Mouse (Mus musculus): ENCODE data around the gene S100a5.

S100a5 gene

DNA sequence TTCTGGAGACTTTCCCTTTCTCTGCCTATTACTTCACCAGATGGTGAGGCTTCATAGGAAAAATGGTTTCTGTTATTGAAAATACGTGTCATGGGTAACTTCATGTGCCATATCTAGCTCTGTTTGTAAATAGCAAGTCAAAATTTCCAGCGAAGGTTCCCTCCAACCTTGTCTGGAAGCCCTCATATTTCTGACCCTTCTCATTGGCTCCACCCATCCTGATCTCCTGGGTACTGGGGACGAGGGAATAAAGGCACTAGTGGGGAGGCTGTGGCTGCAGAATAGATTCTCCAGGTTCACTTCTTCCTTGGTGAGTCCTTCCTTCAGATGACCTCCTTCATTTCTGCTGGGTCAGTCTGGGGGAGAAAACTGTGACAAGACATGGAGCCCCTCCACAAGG lies at the start of gene S100a5:
S100a5 (plus strand) TSS at position 301 of the 400 bp plus-strand sequence.
- no peak for DNase-seq (ENCODE audit: low spot score)

DNA sequence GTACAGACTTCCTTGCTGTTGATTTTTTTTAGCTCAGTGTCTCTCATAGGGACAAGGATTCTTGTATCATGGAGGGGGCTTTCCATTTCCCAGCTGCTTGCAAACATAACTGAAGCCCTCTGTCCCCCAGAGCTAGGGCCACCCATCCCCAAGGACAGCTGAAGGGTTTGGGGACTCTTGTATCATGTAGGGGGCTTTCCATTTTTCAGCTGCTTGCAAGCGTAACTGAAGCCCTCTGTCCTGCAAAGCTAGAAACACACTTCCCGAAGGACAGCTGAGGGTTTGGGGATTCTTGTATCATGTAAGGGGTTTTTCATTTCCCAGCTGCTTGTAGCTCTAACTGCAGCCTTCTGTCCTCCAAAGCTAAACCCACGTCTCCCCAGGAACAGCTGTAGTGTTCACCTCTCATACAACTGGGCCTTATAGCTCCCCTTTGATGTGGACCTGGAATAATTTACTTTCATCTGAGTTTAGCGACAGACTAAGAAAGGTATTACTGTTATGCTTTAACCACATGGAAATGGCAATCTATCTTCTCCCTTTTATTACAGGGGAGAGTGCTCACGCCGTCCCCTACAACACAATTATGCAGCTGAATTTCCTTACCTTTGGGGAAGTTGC lies 48.2 kb upstream of the S100a5 start, which contains the start of gene S100a3:
S100a3 (plus strand) TSS at position 571 of the 621 bp plus-strand sequence.
- no peak for DNase-seq (ENCODE audit: low spot score)

DNA sequence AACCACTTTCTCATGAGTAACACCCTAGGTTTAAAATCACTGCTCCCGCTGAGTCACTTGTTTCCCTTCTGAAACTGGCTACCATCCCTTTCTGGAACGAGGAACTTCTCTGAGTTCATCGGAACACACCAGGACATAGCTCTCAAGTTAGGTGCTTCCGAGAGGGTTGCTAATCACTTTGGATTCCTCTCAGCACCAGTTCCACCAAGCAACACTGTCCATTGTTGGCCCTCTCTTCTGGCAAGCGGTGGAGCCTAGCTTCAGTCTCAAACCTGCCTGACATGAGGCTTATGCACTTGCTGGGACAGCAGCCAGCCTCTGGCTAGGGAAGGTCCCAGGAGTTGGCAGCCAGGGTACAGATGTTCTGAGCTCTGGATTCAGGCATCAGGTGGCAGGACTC lies 33.6 kb upstream of the S100a5 start:
- no peak for DNase-seq (ENCODE audit: low spot score)

DNA sequence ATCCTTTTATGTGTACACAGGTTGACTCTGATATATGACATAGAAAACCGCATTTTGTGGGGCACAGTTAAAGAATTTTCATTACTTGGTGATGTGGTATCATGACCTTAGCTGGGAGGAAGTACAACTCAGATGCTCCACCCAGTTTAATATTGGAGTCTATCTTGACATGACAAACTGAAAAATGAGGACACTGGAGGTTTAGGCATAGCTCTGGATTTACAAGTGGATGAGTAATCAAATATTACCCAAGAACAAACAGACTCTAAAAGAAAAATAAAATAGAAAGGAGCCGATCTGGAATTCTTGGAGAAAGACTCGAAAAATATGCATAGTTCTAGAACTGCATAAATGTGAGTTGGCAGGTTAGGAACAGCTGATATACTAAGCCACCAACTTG lies 33.0 kb upstream of the S100a5 start:
- no peak for DNase-seq (ENCODE audit: low spot score)

DNA sequence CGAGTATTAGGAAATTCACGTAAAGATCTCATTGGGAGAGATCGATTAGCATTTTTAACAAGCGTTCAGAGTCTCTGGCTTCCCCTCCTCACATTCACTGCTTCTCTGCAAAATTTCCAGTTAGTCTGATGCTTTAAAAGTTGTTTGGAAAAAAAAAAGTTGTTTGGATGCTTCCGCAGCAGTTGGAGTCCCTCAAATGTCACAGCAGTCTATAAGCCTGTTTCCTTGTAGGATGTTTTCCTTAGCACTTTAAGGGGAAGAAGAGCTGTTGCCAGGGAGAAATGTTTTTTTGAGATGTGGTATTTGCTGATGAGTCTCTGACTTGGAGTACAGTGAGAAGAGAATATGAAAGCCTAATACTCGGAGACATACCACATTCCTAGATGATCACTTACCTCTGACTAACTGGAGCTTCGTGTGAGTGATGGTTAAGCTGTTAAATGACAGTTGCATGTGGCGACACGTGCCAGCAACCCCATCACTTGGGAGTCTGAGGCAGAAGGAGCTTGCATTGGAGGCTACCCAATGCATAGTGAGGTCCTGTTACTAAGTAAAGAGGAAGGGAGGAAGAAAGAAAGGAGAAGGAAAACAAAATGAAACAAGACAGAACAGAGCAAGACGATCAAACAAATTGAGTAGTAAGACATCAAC lies 31.8 kb upstream of the S100a5 start:
- no peak for DNase-seq (ENCODE audit: low spot score)

DNA sequence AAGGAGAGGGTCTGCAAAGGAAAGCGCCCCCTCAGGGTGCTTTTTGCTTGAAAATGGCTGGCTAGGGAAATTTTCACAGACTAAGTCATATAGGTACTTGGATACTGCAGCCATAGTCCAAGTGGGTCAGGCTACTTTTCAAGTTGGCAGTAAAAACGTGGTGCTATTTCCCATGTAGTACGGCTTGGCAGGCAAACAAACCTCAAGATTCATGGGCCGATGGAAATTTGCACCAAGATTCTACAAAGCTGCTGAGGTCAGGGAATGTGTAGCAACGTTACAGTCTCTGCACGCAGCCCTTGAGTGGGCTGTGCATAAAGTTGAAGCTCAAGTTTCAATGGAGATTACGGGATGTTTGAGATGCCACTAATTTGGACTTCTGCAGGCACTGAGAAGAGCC lies 28.9 kb upstream of the S100a5 start:
- no peak for DNase-seq (ENCODE audit: low spot score)

DNA sequence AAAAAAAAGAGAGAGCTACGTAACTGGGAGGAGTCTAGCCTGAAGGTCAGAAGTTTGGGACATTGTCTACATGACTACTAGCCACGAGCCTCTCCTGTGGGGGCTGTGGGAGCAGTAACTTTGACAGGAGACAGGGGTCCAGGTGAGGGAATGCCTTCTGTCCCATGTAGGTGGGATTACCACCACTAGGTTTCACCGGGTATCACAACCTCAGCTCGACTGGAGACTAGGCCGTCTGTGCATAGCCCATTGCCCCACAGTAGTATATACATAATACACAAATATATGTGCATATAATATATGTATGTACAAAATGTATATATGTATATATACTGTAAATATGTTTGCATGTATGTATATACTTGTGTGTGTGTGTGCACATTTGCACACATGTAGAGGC lies 27.2 kb upstream of the S100a5 start:
- DNase-seq (ENCODE audit: low spot score) = no peak

DNA sequence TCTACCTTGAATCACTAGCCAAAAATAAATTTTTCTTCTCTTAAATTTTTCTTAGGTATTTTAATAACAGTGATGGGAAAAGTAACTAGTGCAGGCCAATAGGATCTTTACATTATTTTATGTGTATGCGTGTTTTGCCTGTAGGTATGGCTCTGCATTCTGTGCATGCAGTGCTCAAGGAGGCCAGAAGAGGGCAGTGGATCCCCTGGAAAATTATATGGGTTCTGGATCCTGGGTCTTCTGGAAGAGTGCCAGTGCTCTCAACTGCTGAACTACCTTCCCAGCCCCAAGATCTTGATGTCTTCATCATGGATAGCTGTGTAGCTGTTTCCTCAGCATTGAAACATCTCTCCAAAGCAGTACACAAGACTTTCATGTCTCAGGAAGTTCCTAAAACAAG lies 26.2 kb upstream of the S100a5 start:
- no peak for DNase-seq (ENCODE audit: low spot score)

DNA sequence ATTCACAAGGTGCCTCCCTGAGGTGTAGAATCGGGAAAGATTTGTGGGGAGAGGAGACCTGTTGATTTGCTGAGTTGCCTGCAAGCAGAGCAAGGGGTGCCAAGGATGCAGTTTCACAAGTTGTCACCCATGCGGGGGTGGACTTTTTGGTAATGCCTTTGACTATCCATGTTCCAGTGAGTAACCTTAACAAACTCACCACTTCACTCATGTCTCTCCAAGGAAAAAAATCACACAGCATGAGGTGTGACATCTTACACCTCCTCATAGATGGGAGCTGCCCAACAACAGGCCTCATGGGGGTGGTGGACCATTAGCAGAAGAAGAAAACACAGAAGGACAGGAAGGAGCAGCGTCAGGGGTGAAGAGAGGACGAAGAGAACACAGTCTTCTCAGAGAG lies 25.8 kb upstream of the S100a5 start:
- DNase-seq (ENCODE audit: low spot score) = no peak

DNA sequence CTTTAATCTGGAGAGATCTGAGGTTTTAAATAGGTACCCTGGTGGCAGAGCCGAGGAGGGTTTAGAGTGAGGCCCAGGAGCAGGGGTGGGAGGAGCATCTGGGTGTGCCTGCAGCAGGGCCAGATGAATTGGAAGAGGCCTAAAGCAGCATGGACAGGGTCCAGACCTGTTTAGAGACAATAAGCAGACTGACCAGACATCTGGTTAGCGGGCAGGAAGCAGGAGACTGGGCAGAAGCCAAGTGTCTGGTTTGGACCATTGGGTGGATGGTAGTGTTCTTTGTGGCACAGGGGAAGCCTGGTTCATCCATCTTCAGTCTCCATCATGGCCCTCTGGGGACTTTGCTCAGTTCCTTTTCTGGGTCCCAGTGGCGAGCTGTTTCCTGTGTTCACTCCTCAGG lies 24.4 kb upstream of the S100a5 start:
- DNase-seq (ENCODE audit: low spot score) = no peak

DNA sequence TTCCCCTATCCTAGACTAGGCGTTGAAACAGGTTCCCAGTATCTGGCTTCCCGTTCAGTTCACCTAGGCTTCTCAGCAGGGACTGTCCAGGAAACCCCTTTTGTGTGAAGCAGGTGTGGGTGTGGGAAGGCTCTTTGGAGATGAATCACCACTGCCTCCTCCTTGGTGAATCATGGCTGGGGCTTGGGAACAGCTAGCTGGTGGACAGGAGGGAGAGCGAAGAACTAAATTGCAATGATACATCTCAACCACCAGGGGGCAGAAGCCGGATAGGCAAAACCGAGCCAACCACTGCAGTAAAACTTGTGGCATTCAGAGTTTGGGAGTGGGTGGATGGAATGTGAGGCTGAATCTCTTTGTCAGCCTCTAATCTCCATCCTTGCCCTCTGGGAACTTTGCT lies 22.7 kb upstream of the S100a5 start:
- DNase-seq (ENCODE audit: low spot score) = peak; percentile 46

DNA sequence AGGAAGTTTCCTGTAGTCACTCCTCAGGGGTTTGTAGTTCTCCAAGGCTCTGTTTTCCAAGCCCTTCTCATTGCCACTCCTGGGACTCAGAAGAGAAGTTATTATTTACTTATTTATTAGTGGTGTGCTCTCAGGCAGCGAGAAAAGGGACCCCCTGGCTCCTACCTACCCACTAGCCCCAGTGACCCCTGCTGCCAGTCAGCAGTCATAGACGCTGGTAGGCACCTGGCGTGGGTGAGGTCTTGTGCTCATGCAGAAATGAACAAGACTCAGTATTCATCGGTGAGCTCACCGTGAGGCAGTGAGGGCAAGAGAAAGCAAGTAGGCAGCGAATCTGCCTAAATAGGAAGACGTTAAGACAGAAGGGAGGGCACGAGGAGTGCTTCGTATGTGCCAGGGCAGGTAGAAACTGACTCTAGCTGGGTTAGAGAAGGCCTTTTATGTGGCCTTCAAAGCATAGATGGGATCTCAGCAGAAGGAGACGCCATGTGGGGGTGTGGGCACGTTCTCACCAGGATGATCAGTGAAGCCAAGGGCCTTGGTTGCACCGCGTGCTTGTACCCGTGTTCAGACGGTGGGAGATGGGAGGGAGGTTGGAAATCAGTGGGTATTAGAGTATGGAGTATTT lies 22.2 kb upstream of the S100a5 start:
- no peak for DNase-seq (ENCODE audit: low spot score)

DNA sequence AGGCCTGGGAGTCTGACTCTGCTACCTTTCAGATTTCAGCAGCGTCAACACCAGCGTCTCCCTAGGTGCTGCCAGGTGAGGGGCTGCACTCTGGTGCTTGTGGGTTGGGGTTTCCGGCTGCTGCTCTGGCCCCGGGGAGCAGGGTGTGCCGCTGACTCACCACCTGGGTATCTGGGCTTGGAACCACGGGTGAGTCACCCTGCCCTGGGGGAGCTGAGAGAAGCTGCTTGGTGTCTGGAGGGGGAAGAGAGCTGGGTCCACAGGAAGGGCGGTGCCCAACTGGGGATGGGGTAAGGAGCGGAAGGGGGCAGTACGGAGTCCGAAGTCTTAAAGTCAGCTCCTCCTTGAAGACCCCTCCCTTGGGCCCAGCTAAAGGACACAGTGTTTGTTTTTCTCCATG lies 21.4 kb upstream of the S100a5 start:
- DNase-seq (ENCODE audit: low spot score) = no peak

DNA sequence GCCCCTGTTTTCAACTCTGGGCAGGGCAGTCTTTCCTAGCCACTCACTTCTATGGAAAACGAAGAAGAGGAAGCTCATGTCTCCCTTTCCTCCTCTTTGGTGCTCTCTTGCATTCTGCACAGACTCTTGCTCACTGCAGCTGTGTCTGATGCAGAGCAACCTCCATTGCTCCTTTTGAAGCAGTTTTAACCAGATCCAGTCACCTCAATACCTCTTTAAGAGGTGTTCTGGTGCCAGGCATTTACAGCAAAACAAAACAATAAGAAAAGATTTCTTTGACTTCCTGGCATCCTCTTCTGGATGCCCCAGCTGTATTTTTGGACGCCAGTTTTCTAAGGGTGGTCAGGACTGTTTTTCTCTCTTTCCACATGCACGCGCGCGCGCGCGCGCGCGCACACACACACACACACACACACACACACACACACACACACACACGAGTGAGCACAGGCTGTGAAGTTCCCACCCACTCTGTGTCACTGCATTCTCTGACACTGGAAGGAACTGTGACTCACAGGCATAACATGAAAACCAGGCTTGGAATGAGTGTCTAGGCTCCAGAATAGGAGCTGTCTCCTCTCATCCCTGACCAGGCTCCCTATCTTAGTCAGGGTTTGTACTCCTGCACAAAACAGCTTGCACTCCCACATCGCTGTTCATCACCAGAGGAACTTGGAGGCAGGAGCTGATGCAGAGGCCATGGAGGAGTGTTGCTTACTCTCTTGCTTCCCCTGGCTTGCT lies 20.8 kb upstream of the S100a5 start:
- DNase-seq (ENCODE audit: low spot score) = no peak

DNA sequence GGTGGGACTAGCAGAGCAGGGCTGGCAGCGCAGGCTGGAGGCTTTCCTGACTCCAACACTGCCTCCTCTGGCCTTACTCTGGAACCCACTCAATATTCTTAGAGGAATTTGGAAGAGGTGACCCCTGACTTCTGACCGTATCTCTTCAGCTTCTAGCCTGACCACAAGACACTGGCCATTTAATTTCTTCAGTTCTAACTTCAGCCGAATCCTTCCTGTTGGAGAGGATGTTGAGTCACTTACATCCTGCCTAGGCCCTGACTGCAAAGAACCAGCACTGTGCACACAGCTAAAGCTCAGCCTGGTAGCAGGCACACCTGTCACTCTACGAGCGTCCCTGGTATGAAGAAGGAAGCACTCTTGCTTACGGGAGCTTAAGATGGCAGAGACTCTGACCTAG lies 18.9 kb upstream of the S100a5 start:
- DNase-seq (ENCODE audit: low spot score) = no peak

DNA sequence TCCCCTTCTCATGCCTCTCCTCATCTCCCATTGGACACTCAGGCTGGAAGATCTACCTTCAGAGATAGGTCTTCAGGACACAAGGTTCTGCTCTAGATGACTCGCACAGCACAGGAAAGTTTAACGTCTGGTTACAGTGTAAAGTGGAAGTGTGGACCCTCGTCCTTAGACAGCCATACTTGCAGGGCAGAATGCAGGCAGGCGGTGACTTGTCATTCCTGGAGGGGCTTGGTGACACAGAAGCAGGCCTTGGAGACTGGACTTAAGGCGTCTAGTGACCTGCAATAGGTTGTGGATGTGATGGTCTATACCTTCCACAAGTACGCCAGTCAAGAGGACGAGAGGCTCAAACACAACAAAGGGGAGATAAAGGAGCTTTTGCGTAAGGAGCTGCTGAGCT lies 18.4 kb upstream of the S100a5 start, which contains the start of gene S100a2:
S100a2 (plus strand) TSS at position 301 of the 400 bp plus-strand sequence.
- no peak for DNase-seq (ENCODE audit: low spot score)

DNA sequence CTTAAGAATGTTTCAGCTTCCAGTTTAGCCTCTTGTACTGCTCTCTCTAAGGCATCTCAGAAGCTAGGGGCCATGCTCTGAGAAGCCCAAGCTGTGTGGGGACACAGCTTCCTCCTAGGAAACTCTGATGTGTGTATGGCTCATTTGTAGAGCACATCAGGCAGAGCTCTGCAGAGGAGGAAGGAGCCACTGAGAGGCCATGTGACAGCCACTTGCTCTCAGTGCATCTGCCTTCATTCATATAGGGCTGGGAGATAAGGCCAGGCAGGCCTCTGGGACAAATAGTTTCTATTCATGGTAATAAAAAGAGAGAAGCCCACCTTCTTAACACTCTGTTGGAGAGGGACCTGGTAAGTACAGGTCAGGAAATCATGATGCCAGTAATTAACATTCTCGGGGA lies 13.9 kb upstream of the S100a5 start:
- no peak for DNase-seq (ENCODE audit: low spot score)

DNA sequence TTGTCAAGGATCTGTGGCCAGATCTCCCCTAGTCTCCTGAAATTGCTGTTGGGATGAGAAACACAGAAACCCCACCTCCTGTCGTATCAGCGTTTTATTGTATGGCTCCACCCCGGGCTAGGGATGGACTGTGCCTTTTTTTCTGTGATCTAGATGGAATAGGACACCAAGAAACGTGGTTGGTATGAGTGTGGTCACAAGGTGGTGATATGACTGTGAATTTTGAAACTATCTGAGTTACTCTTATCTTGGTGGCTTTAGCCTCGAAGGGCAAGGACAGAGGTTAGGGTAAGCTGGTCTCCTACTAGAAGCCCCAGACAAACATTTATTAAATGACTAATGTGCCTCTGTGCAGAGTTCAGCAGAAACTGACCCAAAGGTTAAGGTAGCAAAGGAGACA lies 12.8 kb upstream of the S100a5 start:
- no peak for DNase-seq (ENCODE audit: low spot score)

DNA sequence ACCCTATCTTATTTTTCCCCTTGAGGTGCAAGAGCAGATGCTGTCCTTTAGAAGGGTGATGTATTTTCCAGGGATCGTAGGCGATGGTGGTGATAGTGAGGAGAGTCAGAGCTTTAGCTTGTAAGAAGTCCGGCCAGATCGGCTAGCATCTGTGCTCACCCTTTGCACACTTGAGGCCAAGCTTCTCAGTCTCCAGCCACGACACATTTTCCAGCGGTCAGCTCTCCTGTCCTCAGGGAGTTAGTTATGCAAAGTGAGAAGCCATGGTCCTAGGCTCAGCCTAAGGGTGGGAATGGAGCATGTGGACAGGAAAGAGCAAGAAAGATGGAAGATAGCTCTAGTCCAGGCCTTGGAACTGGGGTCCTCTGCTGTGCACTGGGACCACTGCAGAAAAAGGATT lies 11.5 kb upstream of the S100a5 start:
- DNase-seq (ENCODE audit: low spot score) = no peak

DNA sequence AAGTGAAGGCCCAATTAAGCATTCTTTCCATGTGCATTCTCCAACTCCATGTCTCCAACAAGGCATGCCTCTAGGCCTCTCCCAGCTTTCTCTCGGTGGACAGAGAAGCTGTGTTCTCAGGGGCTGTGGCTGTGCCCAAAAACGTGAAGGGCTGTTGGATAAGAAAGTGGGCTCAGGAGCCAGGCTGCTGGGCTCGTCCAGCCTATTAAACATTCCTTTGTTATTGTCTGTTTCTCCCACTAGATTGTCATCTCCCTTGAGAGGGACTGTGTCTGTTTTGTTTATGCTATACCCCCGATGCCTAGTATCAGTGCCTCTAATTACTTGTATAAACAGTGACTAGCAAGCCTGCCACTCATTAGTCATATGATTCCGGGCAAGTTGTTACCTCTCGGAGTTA lies 10.6 kb upstream of the S100a5 start:
- no peak for DNase-seq (ENCODE audit: low spot score)

DNA sequence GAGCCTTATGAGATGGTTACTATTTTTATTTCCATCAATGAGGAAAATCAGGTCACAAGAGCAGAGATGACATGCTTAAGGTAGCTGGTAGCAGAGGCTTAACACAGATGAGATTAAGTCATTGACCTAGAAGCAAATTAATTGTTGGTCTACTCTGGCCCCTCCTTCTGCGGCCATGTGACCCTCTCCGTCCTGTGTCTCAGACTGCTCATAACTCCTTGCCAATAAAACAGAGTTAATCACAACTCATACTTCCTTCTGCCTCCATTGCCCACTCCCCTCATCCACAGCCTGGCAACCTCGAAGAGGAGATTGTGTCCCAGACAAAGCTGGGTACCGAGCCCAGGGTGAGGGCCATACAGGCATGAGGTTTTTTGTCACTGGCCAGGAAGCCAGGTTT lies 10.1 kb upstream of the S100a5 start:
- no peak for DNase-seq (ENCODE audit: low spot score)

DNA sequence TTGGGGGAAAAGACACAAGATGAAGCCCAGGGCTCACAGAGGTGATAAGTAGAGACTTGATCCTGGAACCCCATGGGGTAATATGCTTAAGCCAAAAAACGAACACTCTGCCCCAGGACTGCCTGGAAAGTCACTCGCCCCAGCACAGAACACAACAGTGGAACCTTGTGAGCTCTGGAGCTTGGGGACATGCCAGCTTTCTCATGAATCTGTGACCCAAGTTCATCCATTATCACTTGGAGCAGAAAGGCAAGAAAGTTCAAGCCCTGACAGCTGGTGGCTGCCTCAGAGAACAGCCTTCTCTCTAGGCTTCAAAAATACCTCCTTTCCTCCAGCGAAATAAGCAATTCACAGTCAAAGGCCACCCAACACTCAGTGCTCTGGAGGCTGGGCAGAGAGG lies 8.9 kb upstream of the S100a5 start:
- DNase-seq (ENCODE audit: low spot score) = no peak

DNA sequence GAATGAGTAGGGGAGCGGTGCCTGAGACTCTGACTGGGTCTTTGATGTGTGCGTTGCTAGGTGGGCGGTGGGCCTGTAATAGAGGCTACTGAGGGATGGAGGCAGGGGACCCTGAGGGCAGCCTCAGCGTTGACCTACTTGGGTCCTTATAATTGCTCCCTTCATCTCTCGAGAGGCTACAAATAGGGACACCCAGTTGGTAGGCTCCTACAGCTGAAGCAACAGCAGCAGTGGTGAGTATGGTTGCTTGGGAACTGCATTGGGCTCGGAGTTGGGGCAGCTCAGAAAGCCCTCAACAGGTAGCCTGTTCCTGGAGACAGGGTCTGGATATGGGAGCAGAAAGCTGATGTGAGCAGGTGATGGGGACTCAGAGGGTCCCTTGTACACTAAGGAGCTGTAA lies 8.3 kb upstream of the S100a5 start:
- no peak for DNase-seq (ENCODE audit: low spot score)

Data from layer of hippocampus, adult 9-10 months (tissue).